Mouse (Mus musculus): ENCODE results near the gene Crls1. TPM values are rescaled to one million over a fixed set of nuclear protein-coding genes. Genes with fewer than 3 reads are reported as not detected.
A peak's percentile ranks its signal among the peaks of the same experiment; 100 is the strongest.

Crls1 gene
- total RNA-seq, 4 experiments from 2014 or later: 58.7 to 99.6 (median 68.6) TPM

DNA sequence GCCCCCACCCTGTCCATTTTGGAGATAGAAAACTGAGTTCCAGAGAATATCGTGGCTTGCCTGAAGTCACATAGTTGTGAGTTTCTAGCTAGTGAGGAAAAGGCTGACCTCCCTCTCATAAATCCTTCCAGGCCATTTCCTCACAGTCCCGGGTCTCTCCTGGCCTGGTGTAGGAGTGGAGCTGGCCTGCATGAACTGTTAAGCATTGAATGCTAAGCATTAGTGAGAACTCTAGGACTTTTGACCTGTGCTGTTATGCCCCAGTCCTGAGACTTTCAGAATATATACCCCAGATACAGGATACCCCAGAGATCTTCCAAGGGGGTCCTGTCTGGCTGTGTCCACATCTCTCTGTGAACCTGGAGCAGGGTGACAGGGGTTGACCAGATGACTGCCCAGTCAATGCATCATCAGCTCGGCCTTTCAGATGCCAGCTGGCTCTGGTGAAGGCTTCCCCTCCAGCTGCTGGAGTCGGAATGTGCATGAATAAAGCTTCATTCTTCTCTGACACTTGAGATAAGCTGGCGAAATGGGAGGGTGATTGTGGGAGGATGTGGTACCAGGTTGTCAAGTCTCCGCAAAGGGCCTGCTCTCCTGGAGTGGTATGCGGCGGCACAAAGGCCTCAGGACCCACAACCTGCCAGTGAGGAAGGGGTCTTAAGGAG is 38.0 kb downstream of the Crls1 start:
- DNase-seq: peak; percentile 68

DNA sequence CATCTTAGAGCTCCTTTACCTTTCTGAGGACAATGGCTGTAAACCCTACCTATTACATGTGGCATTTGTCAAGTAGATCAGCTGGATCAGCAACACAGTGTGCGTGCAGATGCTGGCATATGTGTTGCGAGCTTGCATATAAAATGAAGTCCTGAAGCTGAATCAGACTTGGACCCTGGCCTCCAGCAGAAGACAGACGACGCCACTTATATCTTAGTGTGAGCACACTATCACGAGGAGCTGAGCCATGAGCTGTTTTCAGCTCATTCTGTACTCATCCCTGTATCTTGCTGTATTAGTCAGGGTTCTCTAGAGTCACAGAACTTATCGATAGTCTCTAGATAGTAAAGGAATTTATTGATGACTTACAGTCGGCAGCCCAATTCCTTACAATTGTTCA is 38.8 kb downstream of the Crls1 start:
- DNase-seq: no peak

DNA sequence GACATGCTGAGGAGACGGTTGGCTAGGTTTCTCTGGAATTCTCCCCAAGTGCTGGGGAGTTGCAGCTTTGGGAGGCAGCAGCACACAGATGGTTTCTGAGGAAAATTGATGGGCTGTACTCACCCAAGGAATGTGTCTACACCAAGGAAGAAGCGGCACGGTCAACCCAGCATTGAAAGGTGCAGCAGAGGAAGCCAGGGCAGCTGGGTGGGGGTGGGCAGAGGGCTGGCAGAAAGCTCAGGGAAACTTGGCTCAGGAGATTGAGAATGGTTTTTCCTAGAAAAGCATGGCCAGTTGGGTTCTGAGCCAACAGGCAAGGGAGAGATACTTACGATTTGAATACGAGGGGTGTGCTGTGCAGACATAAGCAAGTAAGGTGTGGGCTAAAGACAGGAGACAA is 47.4 kb downstream of the Crls1 start:
- no peak for DNase-seq

DNA sequence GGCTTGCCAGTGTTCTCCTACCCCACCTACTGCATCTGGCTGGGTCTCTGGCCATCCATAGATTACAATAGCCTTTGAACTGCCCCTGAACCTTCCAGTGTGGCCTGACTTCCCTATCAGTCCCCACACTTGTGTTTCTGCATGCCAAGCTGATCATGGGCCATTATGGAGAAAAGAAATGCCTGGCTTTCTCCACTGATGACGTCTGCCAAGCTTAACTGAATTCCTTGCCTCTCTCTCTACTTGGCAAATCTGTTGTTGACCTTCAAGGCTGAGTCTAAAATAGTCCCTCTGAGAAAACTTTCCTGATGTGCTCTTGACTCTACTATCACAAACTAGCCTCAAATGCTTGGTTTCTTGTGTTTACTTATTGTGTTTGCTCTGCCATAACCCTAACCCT is 51.7 kb downstream of the Crls1 start:
- DNase-seq: no peak

DNA sequence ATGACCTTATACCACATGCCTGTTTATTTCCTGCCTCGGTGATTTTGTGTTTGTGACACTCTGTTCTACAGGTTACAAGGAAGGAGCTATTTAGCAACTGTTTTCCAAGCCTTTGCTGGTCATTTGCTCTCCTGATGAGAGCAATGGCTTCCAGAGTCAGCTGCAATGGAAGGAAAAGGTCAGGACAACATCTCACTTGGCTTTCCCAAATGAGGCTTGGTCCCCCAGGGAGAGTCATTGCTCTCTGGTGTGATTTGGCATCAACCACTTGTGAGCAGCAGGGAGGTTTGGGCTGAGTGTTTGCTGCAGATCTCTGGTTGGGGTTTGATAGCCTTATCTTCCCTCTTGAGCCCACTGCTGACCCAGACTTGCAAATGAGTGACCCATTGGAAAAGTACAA is 54.1 kb downstream of the Crls1 start:
- no peak for DNase-seq

DNA sequence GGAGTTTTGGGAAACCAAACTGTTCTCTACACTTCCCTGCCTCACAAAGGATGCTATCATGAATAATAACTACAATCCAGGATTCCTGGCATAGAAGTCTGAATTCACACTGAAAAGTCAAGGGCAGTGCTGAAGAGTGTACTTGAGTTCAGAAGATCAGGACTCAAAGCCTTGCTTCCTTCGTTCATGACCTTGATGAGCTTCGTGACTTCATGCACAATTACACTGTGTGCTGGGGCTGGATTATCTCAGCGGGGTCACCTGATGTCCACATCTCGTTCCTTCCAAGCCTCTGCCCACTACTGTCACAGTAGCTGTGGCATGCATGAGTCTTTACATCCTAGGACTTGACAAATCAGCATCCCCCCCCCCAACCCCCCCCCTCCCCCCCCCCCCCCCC is 55.2 kb downstream of the Crls1 start:
- DNase-seq: peak; percentile 46

DNA sequence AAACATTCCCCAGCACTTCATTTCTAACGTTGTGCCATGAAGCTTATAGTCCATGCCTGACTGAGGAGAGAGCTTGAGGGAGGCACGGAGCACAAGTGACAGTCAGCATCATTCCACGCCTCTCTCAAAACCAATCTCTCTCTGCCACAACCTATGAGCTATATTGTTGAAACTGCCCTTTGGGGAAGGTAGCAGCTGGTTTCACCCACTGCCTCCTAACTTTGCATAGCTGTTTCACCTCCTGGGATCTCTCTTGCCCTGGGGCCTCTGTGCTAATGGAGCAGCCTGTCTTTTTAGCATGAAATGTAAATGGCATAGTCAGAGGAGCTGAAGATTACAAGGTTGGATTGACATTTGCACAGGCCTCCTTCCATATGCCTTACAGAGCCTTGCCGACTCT is 55.6 kb downstream of the Crls1 start:
- DNase-seq: no peak

DNA sequence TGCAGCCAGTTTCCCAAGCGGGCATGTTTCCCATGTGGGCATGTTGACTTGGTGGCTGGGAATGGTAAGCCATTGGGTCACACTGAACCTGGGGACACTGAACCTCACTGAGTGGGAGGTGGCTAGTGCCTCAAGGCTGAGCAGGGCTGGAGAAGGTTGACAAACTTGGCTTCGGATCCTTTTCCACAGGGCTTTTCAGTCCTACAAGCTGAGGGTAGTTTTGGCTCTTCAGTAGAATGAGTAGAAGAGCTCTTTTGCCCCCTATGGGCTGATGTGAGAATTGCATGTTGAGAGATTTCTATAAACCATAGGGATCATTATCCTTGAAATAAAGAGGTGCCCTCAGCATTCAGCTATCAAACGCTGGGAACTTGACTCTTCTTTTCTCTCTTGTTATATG is 57.0 kb downstream of the Crls1 start:
- peak; percentile 80 for DNase-seq

DNA sequence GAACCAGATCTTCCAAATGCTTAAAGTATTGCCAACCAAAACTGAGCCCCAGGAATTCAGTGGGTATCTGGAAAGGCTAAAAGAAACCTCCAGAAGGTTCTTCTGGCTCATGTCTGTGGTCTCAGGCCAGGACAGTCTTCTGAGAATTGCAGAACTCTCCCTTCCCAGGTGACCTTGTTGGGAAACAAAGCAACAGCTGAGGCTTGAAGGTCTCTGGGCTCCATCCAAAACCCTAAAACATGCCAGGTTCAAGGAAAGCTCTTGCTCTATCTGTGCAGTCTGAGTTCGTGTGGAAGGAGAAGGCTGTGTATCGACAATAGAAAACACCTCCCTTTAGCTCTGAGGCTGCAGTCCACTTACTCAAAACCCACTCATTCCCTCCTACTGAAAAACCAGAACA is 58.5 kb downstream of the Crls1 start:
- DNase-seq: peak; percentile 52

DNA sequence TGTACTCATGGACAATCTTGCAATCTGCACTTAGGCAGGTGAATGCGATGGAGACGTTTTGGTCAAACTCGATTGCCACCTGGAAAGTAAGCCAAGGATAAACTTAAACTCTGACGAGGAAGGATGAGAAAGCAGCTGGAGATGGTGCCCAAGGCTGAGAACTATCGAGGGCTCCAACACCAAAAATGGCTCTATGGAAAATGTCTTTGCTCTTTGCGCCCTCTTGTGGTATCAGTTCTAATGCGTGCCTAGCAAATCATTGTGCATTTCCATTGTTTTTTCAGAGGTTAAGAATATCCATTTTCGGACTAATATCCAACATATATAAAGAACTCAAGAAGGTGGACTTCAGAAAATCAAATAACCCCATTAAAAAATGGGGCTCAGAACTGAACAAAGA is 60.3 kb downstream of the Crls1 start:
- peak; percentile 25 for DNase-seq

DNA sequence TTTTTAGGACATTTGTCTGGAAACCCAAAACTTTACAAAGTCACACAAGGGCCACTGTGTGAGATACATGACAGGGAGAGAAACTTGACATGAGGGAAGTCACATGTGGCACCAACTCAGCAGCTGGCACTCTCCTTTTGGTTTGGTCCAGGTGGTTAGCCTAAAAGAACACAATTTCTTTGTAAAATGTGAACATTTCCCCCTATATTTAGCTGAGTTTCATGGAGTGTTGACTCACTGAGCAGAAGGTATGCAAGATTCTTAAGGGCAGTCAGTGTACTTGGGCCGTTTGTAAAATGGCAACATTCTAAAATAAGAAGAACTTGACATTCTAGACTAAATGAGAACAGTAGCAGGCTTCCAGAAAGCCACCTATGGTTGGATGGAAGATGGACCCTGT is 68.3 kb downstream of the Crls1 start:
- DNase-seq: no peak

Other genes with a start within 250 kb of the Crls1 start
- 10 to 100 TPM; 10.7 to 12.1 (median 11.9) TPM for gene Shld1, start 159.7 kb upstream of the Crls1 start, total RNA-seq (2022)
- gene Chgb, start 65.4 kb upstream of the Crls1 start, total RNA-seq (2022): 1,000 to 10,000 TPM; 1,792 to 2,284 (median 1,895) TPM
- gene Trmt6, start 30.6 kb upstream of the Crls1 start, total RNA-seq (2022): 10 to 100 TPM; 21.8 to 30.5 (median 28.1) TPM
- gene Mcm8, start 30.5 kb upstream of the Crls1 start, total RNA-seq (2022): 1 to 10 TPM; 3.5 to 4.1 (median 3.9) TPM
- gene Lrrn4, start 34.2 kb downstream of the Crls1 start, total RNA-seq (2022): 1 to 10 TPM; 2.5 to 4.4 (median 3.3) TPM
- gene Fermt1, start 99.2 kb downstream of the Crls1 start, total RNA-seq (2022): not detected